Mouse (Mus musculus) heart, embryonic 15.5 days (tissue): ENCODE measurements around the gene Eea1. TPM values are rescaled to one million over a fixed set of nuclear protein-coding genes. Genes with fewer than 3 reads are reported as not detected.

Source experiments
- ATAC-seq: fragments of 200-750 bp; cut with Nextera tagmentation; replicated peaks from 2 replicates; pipeline ENCODE4 v1.8.0; 2017; ENCODE audit warnings: low read depth, moderate TSS enrichment; ENCODE audit not compliant: insufficient number of reproducible peaks, insufficient read depth, low FRiP score
- H3K27ac ChIP-seq: fragments of 300-500 bp; sonication (generic); 2 replicates; pipeline ENCODE4 v1.5.1; 2015; ENCODE audit warnings: mild to moderate bottlenecking, inconsistent platforms
- H3K27me3 ChIP-seq: fragments of 300-500 bp; sonication (generic); 2 replicates; pipeline ENCODE4 v1.6.1; 2015; ENCODE audit warnings: inconsistent platforms
- H3K36me3 ChIP-seq: fragments of 300-500 bp; sonication (generic); 2 replicates; pipeline ENCODE4 v1.6.1; 2015; ENCODE audit warnings: mild to moderate bottlenecking, inconsistent platforms
- H3K4me1 ChIP-seq: fragments of 300-500 bp; sonication (generic); replicated peaks from 2 replicates; pipeline ENCODE4 v1.6.1; 2015; ENCODE audit warnings: inconsistent platforms
- H3K4me2 ChIP-seq: fragments of 300-500 bp; sonication (generic); 2 replicates; pipeline ENCODE4 v1.6.1; 2015; ENCODE audit warnings: inconsistent platforms, mild to moderate bottlenecking, moderate library complexity
- H3K4me3 ChIP-seq: fragments of 300-500 bp; sonication (generic); 2 replicates; pipeline ENCODE4 v1.5.1; 2015; ENCODE audit warnings: mild to moderate bottlenecking, inconsistent platforms
- H3K9ac ChIP-seq: fragments of 300-500 bp; sonication (generic); 2 replicates; pipeline ENCODE4 v1.6.1; 2015; ENCODE audit warnings: mild to moderate bottlenecking, inconsistent platforms
- H3K9me3 ChIP-seq: fragments of 300-500 bp; sonication (generic); replicated peaks from 2 replicates; pipeline ENCODE4 v1.6.1; 2016; ENCODE audit warnings: inconsistent platforms
- WGBS: fragments of 180-500 bp; shearing (Covaris S2); methylation state at CpG from one replicate; pipeline ENCODE4 v1.1.7; 2015; ENCODE audit warnings: mixed read lengths; 5-methylcytosine and 5-hydroxymethylcytosine counted together
- polyA plus RNA-seq: library from polyadenylated mRNA; unstranded; fragments of >200 nt; fragmentation: Nextera tagmentation; extraction: Ambion mirVana; gene quantifications from 2 replicates; pipeline ENCODE4 v1.2.1, GENCODE M21; 2015

Gene Eea1
- polyA plus RNA-seq, 1 experiment from 2014 or later: 18.4 TPM

- no peak overlapping the region for H3K4me2 ChIP-seq
- no peaks in the 10 kb centered on the region for H3K9me3 ChIP-seq
- H3K9ac ChIP-seq: no peak overlapping the region
- no peak for ATAC-seq
- H3K4me3 ChIP-seq: no peak overlapping the region
- no peaks in the 10 kb centered on the region for H3K4me1 ChIP-seq
- 63% methylated on average over 5 of the region's 5 CpGs for WGBS
- H3K27ac ChIP-seq: no peak overlapping the region
- H3K36me3 ChIP-seq: peaks cover 5% of the 10 kb centered on the region
- H3K27me3 ChIP-seq: no peaks in the 10 kb centered on the region
Observed at GRCm38 (mm10) chr10:96000904-96001303, 60.5 kb downstream of the Eea1 start.

DNA sequence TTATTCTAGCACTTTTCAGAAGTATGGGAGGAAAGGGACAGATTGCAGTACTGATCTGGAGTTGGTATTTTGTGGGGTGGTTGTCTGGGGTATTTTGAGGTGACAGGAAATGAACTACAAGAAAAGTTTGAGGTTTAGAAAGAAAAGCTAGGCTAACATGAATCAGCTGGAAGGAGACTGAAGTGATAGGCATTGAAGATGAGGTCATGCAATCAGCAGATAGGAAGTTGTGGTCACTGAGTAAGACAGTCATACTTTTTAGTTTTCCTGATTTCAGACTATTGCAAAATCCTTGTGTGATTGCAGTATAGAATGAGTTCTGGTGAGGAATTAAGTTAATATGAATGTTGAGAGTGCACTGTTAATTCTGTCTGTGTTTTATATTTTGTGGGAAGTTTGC lies 75.3 kb downstream of the Eea1 start:
- Histone ChIP-seq H3K27ac (no peak overlapping the region), H3K9me3 (no peaks in the 10 kb centered on the region), H3K4me1 (no peaks in the 10 kb centered on the region), H3K4me3 (no peak overlapping the region), H3K4me2 (no peak overlapping the region), H3K27me3 (no peaks in the 10 kb centered on the region), H3K9ac (no peak overlapping the region), H3K36me3 (peaks cover 45% of the 10 kb centered on the region)
- ATAC-seq: no peak

GRCm38 (mm10) chr10:96017418-96017817 lies 77.0 kb downstream of the Eea1 start:
- Histone ChIP-seq H3K9me3 (no peaks in the 10 kb centered on the region), H3K4me2 (no peak overlapping the region), H3K27me3 (no peaks in the 10 kb centered on the region), H3K27ac (no peak overlapping the region), H3K36me3 (peaks cover 30% of the 10 kb centered on the region), H3K4me1 (no peaks in the 10 kb centered on the region), H3K9ac (no peak overlapping the region), H3K4me3 (no peak overlapping the region)
- 84% methylated on average over 2 of the region's 2 CpGs for WGBS
- ATAC-seq: no peak

- H3K9ac ChIP-seq: no peak overlapping the region
- no peaks in the 10 kb centered on the region for H3K9me3 ChIP-seq
- ATAC-seq: no peak
- no peaks in the 10 kb centered on the region for H3K27me3 ChIP-seq
- H3K4me2 ChIP-seq: no peak overlapping the region
- H3K4me3 ChIP-seq: no peak overlapping the region
- H3K36me3 ChIP-seq: peaks cover 3% of the 10 kb centered on the region; the same call in 1 of the 2 replicates
- H3K4me1 ChIP-seq: no peaks in the 10 kb centered on the region
- WGBS: 46% methylated on average over 10 of the region's 10 CpGs
- no peak overlapping the region for H3K27ac ChIP-seq
Observed at GRCm38 (mm10) chr10:96033356-96033984, 93.0 kb downstream of the Eea1 start.

DNA sequence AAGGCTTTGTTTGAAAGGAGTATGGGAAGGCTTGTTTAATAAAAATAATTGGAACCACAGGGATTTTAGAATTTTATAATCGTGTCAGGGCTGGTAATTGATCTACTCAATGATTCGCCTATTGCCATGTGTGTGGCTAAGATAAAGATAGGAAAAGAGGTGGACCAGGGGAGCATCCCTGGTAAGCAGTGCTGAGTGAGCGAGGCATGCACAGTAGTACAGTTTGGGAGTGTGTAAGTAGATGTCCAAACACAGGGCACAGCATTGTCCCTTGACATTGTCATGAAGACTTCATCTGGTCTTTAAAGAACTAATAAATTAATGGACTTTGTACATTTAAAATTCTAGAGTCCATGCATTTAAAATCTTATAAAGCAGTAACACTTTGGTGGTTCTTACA lies 93.7 kb downstream of the Eea1 start:
- Histone ChIP-seq H3K9me3 (no peaks in the 10 kb centered on the region), H3K9ac (no peak overlapping the region), H3K27me3 (no peaks in the 10 kb centered on the region), H3K4me3 (no peak overlapping the region), H3K4me1 (no peaks in the 10 kb centered on the region), H3K36me3 (peaks cover 9% of the 10 kb centered on the region), H3K4me2 (no peak overlapping the region), H3K27ac (no peak overlapping the region)
- WGBS: 75% methylated on average over 3 of the region's 3 CpGs
- ATAC-seq: no peak

DNA sequence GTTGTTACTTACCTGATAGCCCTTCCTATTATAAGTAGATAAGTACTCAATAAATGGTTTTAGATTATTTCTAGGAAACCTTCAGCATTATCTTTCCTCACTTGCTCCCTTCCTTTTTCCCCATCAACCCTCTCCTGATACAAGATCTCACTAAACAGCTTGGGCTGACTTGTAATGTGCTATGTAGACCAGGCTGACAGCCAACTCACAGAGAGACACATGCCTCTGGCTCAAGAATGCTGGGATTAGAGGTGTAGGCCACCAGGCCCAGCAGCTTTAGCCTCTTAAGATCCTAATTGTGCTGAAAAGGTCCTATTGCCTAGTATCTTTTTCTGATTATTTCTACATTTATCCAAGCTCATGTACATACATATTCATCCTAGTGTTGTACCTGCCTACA lies 95.5 kb downstream of the Eea1 start:
- ATAC-seq: no peak
- Histone ChIP-seq H3K27ac (no peak overlapping the region), H3K36me3 (peaks cover 19% of the 10 kb centered on the region), H3K9ac (no peak overlapping the region), H3K27me3 (no peaks in the 10 kb centered on the region), H3K4me3 (no peak overlapping the region), H3K4me2 (no peak overlapping the region), H3K4me1 (no peaks in the 10 kb centered on the region), H3K9me3 (no peaks in the 10 kb centered on the region)

GRCm38 (mm10) chr10:96044216-96044615 lies 103.8 kb downstream of the Eea1 start:
- WGBS: 93% methylated on average over 2 of the region's 2 CpGs

DNA sequence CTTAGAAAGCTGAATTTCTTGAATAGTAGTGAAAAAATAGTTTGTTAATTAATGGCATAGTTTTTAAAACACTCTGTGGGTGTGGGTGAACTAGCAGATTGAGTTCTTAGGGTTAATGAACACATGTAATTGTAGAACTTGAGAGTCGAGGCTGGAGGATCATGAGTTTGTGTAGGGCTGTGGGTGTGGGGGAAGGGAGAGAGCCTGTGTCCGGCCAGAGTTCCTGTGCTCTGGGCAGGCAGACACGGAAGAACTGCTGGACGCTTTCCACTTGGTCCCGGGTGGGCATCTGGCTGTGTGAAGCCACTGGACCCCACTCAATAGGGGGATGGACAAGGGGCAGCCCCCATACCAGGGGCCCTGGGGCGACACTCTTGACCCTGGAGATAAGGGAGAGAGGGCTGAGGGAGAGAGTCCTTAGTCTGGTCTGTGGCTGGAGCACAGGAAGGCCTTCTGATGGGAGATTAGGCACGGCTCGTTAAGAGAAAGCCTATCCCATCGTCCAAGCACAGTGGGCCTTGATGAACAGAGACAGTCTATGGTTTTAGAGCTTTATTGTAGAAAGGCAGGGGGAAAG lies 107.6 kb downstream of the Eea1 start:
- Histone ChIP-seq H3K4me1 (peaks cover 12% of the 10 kb centered on the region), H3K9ac (no peak overlapping the region), H3K4me2 (peak overlapping the region; percentile 17; the same call in 1 of the 2 replicates), H3K27ac (peak overlapping the region; percentile 62), H3K36me3 (peaks cover 7% of the 10 kb centered on the region; the same call in 1 of the 2 replicates), H3K27me3 (no peaks in the 10 kb centered on the region), H3K4me3 (no peak overlapping the region), H3K9me3 (no peaks in the 10 kb centered on the region)
- no peak for ATAC-seq
- 13% methylated on average over 9 of the region's 9 CpGs for WGBS

More at GRCm38 (mm10) chr10:96044216-96044615, 103.8 kb downstream of the Eea1 start:
- no peak overlapping the region for H3K9ac ChIP-seq
- peaks cover 12% of the 10 kb centered on the region for H3K4me1 ChIP-seq
- no peaks in the 10 kb centered on the region for H3K27me3 ChIP-seq
- H3K36me3 ChIP-seq: peaks cover 29% of the 10 kb centered on the region
- no peak overlapping the region for H3K27ac ChIP-seq
- no peak for ATAC-seq
- no peak overlapping the region for H3K4me3 ChIP-seq
- H3K4me2 ChIP-seq: no peak overlapping the region
- H3K9me3 ChIP-seq: no peaks in the 10 kb centered on the region

- Histone ChIP-seq H3K4me3 (no peak overlapping the region), H3K4me2 (peak overlapping the region; percentile 17; the same call in 1 of the 2 replicates), H3K27ac (peak overlapping the region; percentile 62), H3K27me3 (no peaks in the 10 kb centered on the region), H3K4me1 (peaks cover 12% of the 10 kb centered on the region), H3K36me3 (peaks cover 5% of the 10 kb centered on the region; the same call in 1 of the 2 replicates), H3K9me3 (no peaks in the 10 kb centered on the region), H3K9ac (no peak overlapping the region)
- WGBS: 56% methylated on average over 3 of the region's 3 CpGs
- ATAC-seq: 0 out of 2 replicates have a peak, but pooled peaks have one; percentile 50
Observed at GRCm38 (mm10) chr10:96048550-96048949, 108.1 kb downstream of the Eea1 start.

- H3K36me3 ChIP-seq: no peaks in the 10 kb centered on the region
- H3K9ac ChIP-seq: no peak overlapping the region
- H3K27ac ChIP-seq: no peak overlapping the region
- WGBS: 37% methylated on average over 3 of the region's 3 CpGs
- H3K4me3 ChIP-seq: no peak overlapping the region
- H3K27me3 ChIP-seq: no peaks in the 10 kb centered on the region
- H3K4me1 ChIP-seq: no peaks in the 10 kb centered on the region
- no peak overlapping the region for H3K4me2 ChIP-seq
- no peak for ATAC-seq
- H3K9me3 ChIP-seq: no peaks in the 10 kb centered on the region
Observed at GRCm38 (mm10) chr10:96067347-96067746, 126.9 kb downstream of the Eea1 start.

DNA sequence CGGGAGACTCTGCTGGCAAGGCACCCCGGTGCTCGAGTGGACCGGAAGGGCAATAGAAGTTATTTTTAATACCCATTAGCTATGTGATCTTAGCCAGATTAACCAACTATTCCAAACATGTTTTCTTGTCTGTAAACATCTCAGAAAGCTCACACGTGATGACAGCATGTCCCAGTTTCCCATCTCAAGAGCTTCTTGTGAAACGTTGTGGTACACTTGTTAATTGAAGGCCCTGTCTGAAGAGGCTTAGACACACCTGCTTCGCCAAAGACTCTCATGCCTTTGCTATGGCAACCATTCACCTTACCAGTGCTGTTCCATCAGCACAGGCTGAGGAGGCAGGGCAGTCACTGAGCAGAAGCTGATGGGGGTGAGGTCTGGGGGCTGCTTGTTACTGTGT lies 133.9 kb downstream of the Eea1 start:
- Histone ChIP-seq H3K27me3 (no peaks in the 10 kb centered on the region), H3K4me1 (no peaks in the 10 kb centered on the region), H3K4me3 (no peak overlapping the region), H3K4me2 (no peak overlapping the region), H3K27ac (no peak overlapping the region), H3K9me3 (no peaks in the 10 kb centered on the region), H3K36me3 (no peaks in the 10 kb centered on the region), H3K9ac (no peak overlapping the region)
- ATAC-seq: no peak
- 70% methylated on average over 7 of the region's 7 CpGs for WGBS

DNA sequence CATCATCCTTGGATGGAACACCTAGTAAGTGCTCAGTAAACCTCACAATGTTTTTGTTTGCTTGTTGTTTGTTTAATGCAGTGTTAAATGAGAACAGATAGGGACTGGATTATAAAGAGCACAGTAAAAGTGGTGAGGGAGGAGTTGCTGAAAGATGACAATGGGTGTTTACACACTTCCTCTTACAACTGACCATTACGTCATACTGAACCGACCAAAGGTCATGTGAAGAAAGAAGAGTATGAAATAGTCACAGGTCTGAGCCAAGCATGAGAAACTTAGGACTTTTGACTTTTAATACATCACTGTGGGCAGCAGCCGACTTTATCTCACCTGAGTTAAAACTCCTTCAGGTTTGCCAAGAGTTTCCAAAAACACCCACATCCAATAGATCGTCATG lies 135.0 kb downstream of the Eea1 start:
- no peak overlapping the region for H3K4me3 ChIP-seq
- H3K36me3 ChIP-seq: no peaks in the 10 kb centered on the region
- no peaks in the 10 kb centered on the region for H3K4me1 ChIP-seq
- no peak overlapping the region for H3K27ac ChIP-seq
- WGBS: 47% methylated on average over 4 of the region's 4 CpGs
- no peak for ATAC-seq
- H3K4me2 ChIP-seq: no peak overlapping the region
- H3K27me3 ChIP-seq: no peaks in the 10 kb centered on the region
- no peaks in the 10 kb centered on the region for H3K9me3 ChIP-seq
- no peak overlapping the region for H3K9ac ChIP-seq
